Mouse (Mus musculus) megakaryocyte, embryonic 14.5 days (primary cell): ENCODE measurements around the gene Rasl11b.

Experiments used
- FLI1 ChIP-seq: IDR thresholded peaks from 2 replicates; pipeline ENCODE4 v1.6.1; 2012; ENCODE audit warnings: low read length, inconsistent platforms, mixed read lengths
- GATA1 ChIP-seq: IDR thresholded peaks from 3 replicates; pipeline ENCODE4 v1.6.1; 2012; ENCODE audit warnings: mixed read lengths, low read length, inconsistent platforms, borderline replicate concordance

DNA sequence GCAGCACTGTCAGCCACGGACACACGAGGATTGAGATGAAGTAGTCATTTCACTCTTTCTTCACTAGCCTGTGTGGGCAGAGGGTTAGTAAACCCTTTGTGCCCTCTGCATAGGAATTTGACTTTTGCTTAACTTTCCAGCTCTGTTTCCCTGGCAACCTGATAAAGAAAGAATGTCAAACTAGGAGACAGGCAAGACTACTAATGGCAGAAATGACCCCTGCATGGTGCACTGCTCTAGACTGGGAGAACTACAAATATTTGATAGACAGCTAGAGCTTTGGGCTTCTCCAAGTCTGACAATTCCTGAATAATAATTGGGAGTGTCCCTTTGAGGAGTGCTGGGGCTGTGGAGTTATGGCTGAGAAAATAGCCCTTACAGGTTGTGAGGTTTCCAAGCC lies 35.4 kb downstream of the Rasl11b start:
- TF ChIP-seq GATA1 (no peak), FLI1 (no peak)
